Mouse (Mus musculus): ENCODE measurements around the gene Clmp. TPM values are rescaled to one million over a fixed set of nuclear protein-coding genes. Genes with fewer than 3 reads are reported as not detected.
"Not testable (repeated sequence)": the region's sequence is repeated elsewhere in the genome, so short reads cannot be mapped to it uniquely, and the experiment has no call there.

Clmp gene
- total and polyA plus RNA-seq, 3 experiments = 2.8 to 5.5 (median 4.4) TPM

- H3K79me2 ChIP-seq (replicated peaks; ENCODE audit: control insufficient read depth, insufficient read depth, low read length); H3K9ac ChIP-seq (ENCODE audit: low read depth, low read length); H3K27me3 ChIP-seq (ENCODE audit: control insufficient read depth, insufficient read depth, low read length); DNase-seq; H3K27ac ChIP-seq: not testable (repeated sequence)
- Histone ChIP-seq H3K4me3 (peak overlapping the region; percentile 33; the same call in 1 of the 2 replicates), H3K4me1 (ENCODE audit: control insufficient read depth, insufficient read depth, low read length) (peaks cover 18% of the 10 kb centered on the region), H3K36me3 (ENCODE audit: control insufficient read depth, insufficient read depth, low read length) (peaks cover 41% of the 10 kb centered on the region)
- TF ChIP-seq POLR2A (IDR thresholded peaks at IDR 0.05; ENCODE audit: insufficient read depth, low read depth, low read length) = 0 out of 2 replicates have a peak, but pooled peaks have one; percentile 12
- intact Hi-C loops (cut with DNase I) = loop anchor here (2.0 kb wide), 1 partner anchor 48 kb away; no protein-coding TSS in a partner anchor
- 32% methylated on average over 3 of the region's 3 CpGs for WGBS
These were observed 118.8 kb downstream of the Clmp start for GRCm38 (mm10) chr9:40804576-40804975.

GRCm38 (mm10) chr9:40805263-40805662 is 119.5 kb downstream of the Clmp start:
- peaks cover 44% of the 10 kb centered on the region for H3K36me3 ChIP-seq (ENCODE audit: control insufficient read depth, insufficient read depth, low read length)
- peak overlapping the region; percentile 22; the same call in 1 of the 2 replicates for H3K4me3 ChIP-seq
- no peak overlapping the region; the same call in 1 of the 2 replicates for H3K27ac ChIP-seq
- intact Hi-C loops (cut with DNase I) = loop anchor here (2.0 kb wide), 1 partner anchor 48 kb away; no protein-coding TSS in a partner anchor
- DNase-seq = peak; percentile 58 to 64
- TF ChIP-seq POLR2A (IDR thresholded peaks at IDR 0.05; ENCODE audit: insufficient read depth, low read depth, low read length) (peak; percentile 69), CTCF (IDR thresholded peaks at IDR 0.05) (peak; percentile 75), EP300 (IDR thresholded peaks at IDR 0.05; ENCODE audit: insufficient read depth, low read depth, low read length) (no peak)
- H3K27me3 ChIP-seq (ENCODE audit: control insufficient read depth, insufficient read depth, low read length) = no peaks in the 10 kb centered on the region
- H3K79me2 ChIP-seq (replicated peaks; ENCODE audit: control insufficient read depth, insufficient read depth, low read length) = no peaks in the 10 kb centered on the region; the same call in 1 of the 2 replicates
- H3K4me1 ChIP-seq (ENCODE audit: control insufficient read depth, insufficient read depth, low read length) = peaks cover 18% of the 10 kb centered on the region
- WGBS = 16% methylated on average over 2 of the region's 2 CpGs
- H3K9ac ChIP-seq (ENCODE audit: low read depth, low read length) = peak overlapping the region; percentile 54; the same call in 1 of the 2 replicates

GRCm38 (mm10) chr9:40806440-40807288 is 120.9 kb downstream of the Clmp start:
- WGBS = 18% methylated on average over 5 of the region's 5 CpGs
- Histone ChIP-seq H3K36me3 (ENCODE audit: control insufficient read depth, insufficient read depth, low read length) (peaks cover 44% of the 10 kb centered on the region), H3K9ac (ENCODE audit: low read depth, low read length) (peak overlapping the region; percentile 4), H3K27ac (peak overlapping the region; percentile 43; the same call in 1 of the 2 replicates), H3K4me3 (no peak overlapping the region), H3K27me3 (ENCODE audit: control insufficient read depth, insufficient read depth, low read length) (no peaks in the 10 kb centered on the region), H3K79me2 (replicated peaks; ENCODE audit: control insufficient read depth, insufficient read depth, low read length) (no peaks in the 10 kb centered on the region; the same call in 1 of the 2 replicates), H3K4me1 (ENCODE audit: control insufficient read depth, insufficient read depth, low read length) (peaks cover 18% of the 10 kb centered on the region)
- TF ChIP-seq EP300 (IDR thresholded peaks at IDR 0.05; ENCODE audit: insufficient read depth, low read depth, low read length) (0 out of 2 replicates have a peak, but pooled peaks have one; percentile 12), POLR2A (IDR thresholded peaks at IDR 0.05; ENCODE audit: insufficient read depth, low read depth, low read length) (no peak; the same call in 1 of the 2 replicates), CTCF (IDR thresholded peaks at IDR 0.05) (peak; percentile 62)
- DNase-seq = peak; percentile 46 to 53
- intact Hi-C loops (cut with DNase I) = no loop called here

- no peaks in the 10 kb centered on the region for H3K27me3 ChIP-seq (ENCODE audit: control insufficient read depth, insufficient read depth, low read length)
- 11% methylated on average over 11 of the region's 11 CpGs for WGBS
- H3K4me1 ChIP-seq (ENCODE audit: control insufficient read depth, insufficient read depth, low read length) = peaks cover 18% of the 10 kb centered on the region
- H3K4me3 ChIP-seq = no peak overlapping the region
- peak overlapping the region; percentile 43 for H3K27ac ChIP-seq
- peaks cover 44% of the 10 kb centered on the region for H3K36me3 ChIP-seq (ENCODE audit: control insufficient read depth, insufficient read depth, low read length)
- H3K79me2 ChIP-seq (replicated peaks; ENCODE audit: control insufficient read depth, insufficient read depth, low read length) = no peaks in the 10 kb centered on the region; the same call in 1 of the 2 replicates
- H3K9ac ChIP-seq (ENCODE audit: low read depth, low read length) = peak overlapping the region; percentile 37; the same call in 1 of the 2 replicates
- DNase-seq = peak in 1 of 2 experiments; percentile 61
- TF ChIP-seq CTCF (IDR thresholded peaks at IDR 0.05) (0 out of 2 replicates have a peak, but pooled peaks have one; percentile 12), POLR2A (IDR thresholded peaks at IDR 0.05; ENCODE audit: insufficient read depth, low read depth, low read length) (peak; percentile 19; the same call in 1 of the 2 replicates), EP300 (IDR thresholded peaks at IDR 0.05; ENCODE audit: insufficient read depth, low read depth, low read length) (no peak)
- intact Hi-C loops (cut with DNase I) = no loop called here
These were observed 121.6 kb downstream of the Clmp start for GRCm38 (mm10) chr9:40807289-40807920.

- intact Hi-C loops (cut with DNase I) = no loop called here
- no peaks in the 10 kb centered on the region for H3K27me3 ChIP-seq (ENCODE audit: control insufficient read depth, insufficient read depth, low read length)
- H3K9ac ChIP-seq (ENCODE audit: low read depth, low read length) = no peak overlapping the region
- no peaks in the 10 kb centered on the region; the same call in 1 of the 2 replicates for H3K79me2 ChIP-seq (replicated peaks; ENCODE audit: control insufficient read depth, insufficient read depth, low read length)
- 52% methylated on average over 16 of the region's 16 CpGs for WGBS
- no peak overlapping the region for H3K4me3 ChIP-seq
- TF ChIP-seq EP300 (IDR thresholded peaks at IDR 0.05; ENCODE audit: insufficient read depth, low read depth, low read length) (no peak), POLR2A (IDR thresholded peaks at IDR 0.05; ENCODE audit: insufficient read depth, low read depth, low read length) (no peak), CTCF (IDR thresholded peaks at IDR 0.05) (no peak)
- H3K27ac ChIP-seq = no peak overlapping the region; the same call in 1 of the 2 replicates
- peaks cover 18% of the 10 kb centered on the region for H3K4me1 ChIP-seq (ENCODE audit: control insufficient read depth, insufficient read depth, low read length)
- H3K36me3 ChIP-seq (ENCODE audit: control insufficient read depth, insufficient read depth, low read length) = peaks cover 39% of the 10 kb centered on the region
- DNase-seq = no peak
These were observed 122.5 kb downstream of the Clmp start for GRCm38 (mm10) chr9:40808061-40808906.
